Mouse (Mus musculus) myocyte (in vitro differentiated cells): ENCODE results near the gene Calml4. TPM values are rescaled to one million over a fixed set of nuclear protein-coding genes. Genes with fewer than 3 reads are reported as not detected.

Source experiments
- H3K27me3 ChIP-seq: one replicate; pipeline ENCODE4 v1.6.1; 2011; ENCODE audit not compliant: control insufficient read depth, insufficient read depth, insufficient read length
- H3K36me3 ChIP-seq: one replicate; pipeline ENCODE4 v1.6.1; 2011; ENCODE audit not compliant: control insufficient read depth, insufficient read depth
- H3K4me2 ChIP-seq: one replicate; pipeline ENCODE4 v1.6.1; 2011; ENCODE audit warnings: low read depth, control low read depth
- H3K4me3 ChIP-seq: one replicate; pipeline ENCODE4 v1.5.1; 2011; ENCODE audit warnings: mild to moderate bottlenecking, control low read depth, moderate library complexity
- H3K79me2 ChIP-seq: one replicate; pipeline ENCODE4 v1.6.1; 2011; ENCODE audit not compliant: control insufficient read depth, insufficient read depth
- H3ac ChIP-seq: one replicate; pipeline ENCODE4 v1.6.1; 2011; ENCODE audit not compliant: control insufficient read depth, insufficient read length
- CEBPB ChIP-seq: IDR thresholded peaks from 2 replicates; pipeline ENCODE4 v1.6.1; 2011; ENCODE audit warnings: mild to moderate bottlenecking, moderate library complexity; ENCODE audit not compliant: poor library complexity, insufficient read depth, severe bottlenecking
- E2F4 ChIP-seq: IDR thresholded peaks from one replicate; pipeline ENCODE4 v1.6.1; 2011; ENCODE audit warnings: mild to moderate bottlenecking, control low read depth, moderate library complexity; ENCODE audit not compliant: insufficient read depth
- MAX ChIP-seq: IDR thresholded peaks from one replicate; pipeline ENCODE4 v1.6.1; 2011; ENCODE audit warnings: low read depth, mild to moderate bottlenecking, control low read depth
- MYOD1 ChIP-seq, 3 experiments: IDR thresholded peaks; one replicate each; pipeline ENCODE4 v1.6.1; 2011; ENCODE audit warnings: control low read depth in 2 of 3, low read depth in 2 of 3, mild to moderate bottlenecking in 2 of 3, moderate library complexity in 1 of 3; ENCODE audit not compliant: insufficient read length in 2 of 3, control insufficient read depth in 1 of 3
- MYOG ChIP-seq, 3 experiments: IDR thresholded peaks; one replicate each; pipeline ENCODE4 v1.6.1; 2011; ENCODE audit warnings: control low read depth in 2 of 3, low read depth in 2 of 3, mild to moderate bottlenecking in 2 of 3; ENCODE audit not compliant: insufficient read length in 2 of 3, control insufficient read depth in 1 of 3, insufficient read depth in 1 of 3
- POLR2A ChIP-seq: IDR thresholded peaks from one replicate; pipeline ENCODE4 v1.6.1; 2011; ENCODE audit warnings: low read depth, mild to moderate bottlenecking, control low read depth, moderate library complexity; ENCODE audit not compliant: insufficient read length
- POLR2AphosphoS2 ChIP-seq: IDR thresholded peaks from one replicate; pipeline ENCODE4 v1.6.1; 2011; ENCODE audit warnings: low read depth, control low read depth; ENCODE audit not compliant: insufficient read length
- REST ChIP-seq: IDR thresholded peaks from one replicate; pipeline ENCODE4 v1.6.1; 2011; ENCODE audit warnings: mild to moderate bottlenecking, control low read depth, moderate library complexity; ENCODE audit not compliant: insufficient read depth, insufficient read length
- SRF ChIP-seq: IDR thresholded peaks from one replicate; pipeline ENCODE4 v1.6.1; 2011; ENCODE audit warnings: low read depth; ENCODE audit not compliant: control insufficient read depth, insufficient read length
- TCF12 ChIP-seq: IDR thresholded peaks from one replicate; pipeline ENCODE4 v1.6.1; 2011; ENCODE audit warnings: mild to moderate bottlenecking, control low read depth; ENCODE audit not compliant: poor library complexity, insufficient read depth, severe bottlenecking
- TCF3 ChIP-seq: IDR thresholded peaks from one replicate; pipeline ENCODE4 v1.6.1; 2011; ENCODE audit warnings: low read depth, control low read depth; ENCODE audit not compliant: insufficient read length
- USF1 ChIP-seq: IDR thresholded peaks from one replicate; pipeline ENCODE4 v1.6.1; 2011; ENCODE audit warnings: low read depth, mild to moderate bottlenecking, control low read depth, moderate library complexity
- polyA plus RNA-seq: library from polyadenylated mRNA; unstranded; fragments of >200 nt; fragmentation: generic; extraction: Trizol; gene quantifications from one replicate; pipeline ENCODE4 v1.2.1, GENCODE M21; 2012; ENCODE audit warnings: missing spikeins

Gene Calml4
- polyA plus RNA-seq, 1 experiment: 14.0 TPM

DNA sequence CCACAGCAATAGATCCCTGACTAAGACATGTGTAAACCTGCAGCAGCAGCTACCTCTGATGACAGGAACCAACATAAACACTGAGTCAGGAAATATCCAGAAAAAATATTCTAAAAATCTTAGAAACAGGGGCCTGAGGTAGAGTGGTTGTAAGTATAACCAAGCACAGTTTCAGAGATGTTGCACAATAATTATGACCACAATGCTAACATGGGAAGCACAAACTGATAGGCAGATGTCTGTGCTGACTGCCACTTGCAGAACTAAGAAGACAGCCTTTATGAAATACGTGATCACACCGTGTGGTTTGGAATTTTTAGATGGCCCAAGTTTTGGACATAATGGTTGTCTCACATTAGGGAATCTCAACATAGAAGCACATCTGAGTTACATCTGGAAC is 46.0 kb downstream of the Calml4 start:
- Histone ChIP-seq H3K79me2 (no peaks in the 10 kb centered on the region), H3K4me3 (no peak overlapping the region), H3ac (no peak overlapping the region), H3K4me2 (no peak overlapping the region), H3K27me3 (no peaks in the 10 kb centered on the region), H3K36me3 (peaks cover 9% of the 10 kb centered on the region)
- no peak for TF ChIP-seq TCF12
- no peak for TF ChIP-seq MYOG (IDR thresholded peaks at IDR 0.05; ENCODE audit: control insufficient read depth in 1 of 3, insufficient read depth in 1 of 3, insufficient read length in 2 of 3, low read depth in 2 of 3)
- no peak for TF ChIP-seq TCF3
- no peak for TF ChIP-seq REST
- no peak for TF ChIP-seq MAX
- no peak for TF ChIP-seq POLR2A
- TF ChIP-seq CEBPB: no peak
- no peak for TF ChIP-seq MYOD1 (IDR thresholded peaks at IDR 0.05; ENCODE audit: control insufficient read depth in 1 of 3, insufficient read length in 2 of 3, low read depth in 2 of 3)
- TF ChIP-seq E2F4: no peak
- no peak for TF ChIP-seq SRF
- no peak for TF ChIP-seq POLR2AphosphoS2
- no peak for TF ChIP-seq USF1

DNA sequence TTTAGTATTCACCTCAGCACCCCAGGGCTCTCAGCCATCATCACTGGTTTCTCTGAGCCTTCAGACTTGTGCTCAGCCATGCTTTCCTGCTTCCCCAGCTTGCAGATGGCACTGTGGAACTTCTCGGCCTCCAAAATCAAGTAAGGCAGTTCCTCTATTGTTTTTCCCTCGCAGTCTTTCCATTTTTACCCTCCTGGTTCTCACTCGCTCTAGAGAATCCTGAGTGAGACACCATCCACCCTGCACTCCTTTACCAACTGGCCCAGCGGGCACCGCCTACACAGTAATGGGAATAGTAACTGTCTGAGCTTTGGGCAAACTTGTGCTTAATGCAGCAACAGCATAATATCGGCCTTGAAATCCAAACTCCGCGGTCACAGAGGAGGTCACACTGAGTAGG is 47.2 kb downstream of the Calml4 start:
- H3K4me3 ChIP-seq: no peak overlapping the region

DNA sequence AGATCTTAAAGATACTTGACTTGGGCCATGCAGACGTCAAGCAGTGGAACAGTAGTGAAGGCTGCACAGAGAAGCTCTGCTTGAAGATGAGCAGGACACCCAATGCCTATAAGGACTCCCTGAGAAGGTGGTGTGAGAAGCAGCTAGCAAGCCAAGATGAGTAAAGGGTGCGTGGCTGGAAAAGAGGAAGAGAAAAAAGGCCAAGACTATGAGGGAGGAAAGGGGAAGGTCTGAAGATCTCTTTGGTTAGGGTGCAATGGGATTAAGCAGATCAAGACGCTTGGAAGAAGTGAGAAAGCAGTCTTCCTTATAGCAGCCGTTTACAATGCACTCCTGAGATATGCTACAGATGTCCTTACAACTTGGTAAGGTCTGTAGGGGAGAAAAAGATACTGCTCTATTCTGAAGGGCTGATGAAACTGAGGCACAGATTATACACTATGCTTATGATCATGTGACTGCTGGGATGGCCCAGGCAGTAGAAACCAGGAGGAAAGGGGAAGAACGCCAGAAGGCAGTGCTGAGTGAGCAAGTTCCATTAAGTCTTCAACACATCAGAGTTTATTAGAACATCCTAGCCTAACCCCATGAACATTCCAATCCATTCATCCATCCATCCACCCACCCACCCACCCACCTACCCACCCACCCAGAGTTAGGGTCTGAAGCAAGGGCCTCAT is 55.6 kb downstream of the Calml4 start:
- Histone ChIP-seq H3K79me2 (no peaks in the 10 kb centered on the region), H3K27me3 (no peaks in the 10 kb centered on the region), H3ac (no peak overlapping the region), H3K4me2 (no peak overlapping the region), H3K36me3 (peaks cover 36% of the 10 kb centered on the region), H3K4me3 (no peak overlapping the region)
- TF ChIP-seq MYOG (IDR thresholded peaks at IDR 0.05; ENCODE audit: control insufficient read depth in 1 of 3, insufficient read depth in 1 of 3, insufficient read length in 2 of 3, low read depth in 2 of 3) (no peak), MAX (no peak), POLR2A (no peak), USF1 (no peak), TCF3 (no peak), SRF (no peak), E2F4 (no peak), TCF12 (no peak), MYOD1 (IDR thresholded peaks at IDR 0.05; ENCODE audit: control insufficient read depth in 1 of 3, insufficient read length in 2 of 3, low read depth in 2 of 3) (no peak), POLR2AphosphoS2 (no peak), CEBPB (no peak), REST (no peak)

More for the DNA sequence above, 47.2 kb downstream of the Calml4 start:
- no peaks in the 10 kb centered on the region for H3K27me3 ChIP-seq
- H3K36me3 ChIP-seq: peaks cover 9% of the 10 kb centered on the region
- TF ChIP-seq USF1: no peak
- no peak for TF ChIP-seq CEBPB
- no peak for TF ChIP-seq REST
- no peak for TF ChIP-seq E2F4
- no peak for TF ChIP-seq MYOG (IDR thresholded peaks at IDR 0.05; ENCODE audit: control insufficient read depth in 1 of 3, insufficient read depth in 1 of 3, insufficient read length in 2 of 3, low read depth in 2 of 3)
- no peak for TF ChIP-seq MAX
- TF ChIP-seq TCF12: no peak
- TF ChIP-seq TCF3: no peak
- TF ChIP-seq POLR2A: no peak
- no peak for TF ChIP-seq POLR2AphosphoS2
- TF ChIP-seq SRF: no peak
- no peak for TF ChIP-seq MYOD1 (IDR thresholded peaks at IDR 0.05; ENCODE audit: control insufficient read depth in 1 of 3, insufficient read length in 2 of 3, low read depth in 2 of 3)
- no peaks in the 10 kb centered on the region for H3K79me2 ChIP-seq
- no peak overlapping the region for H3ac ChIP-seq
- no peak overlapping the region for H3K4me2 ChIP-seq

DNA sequence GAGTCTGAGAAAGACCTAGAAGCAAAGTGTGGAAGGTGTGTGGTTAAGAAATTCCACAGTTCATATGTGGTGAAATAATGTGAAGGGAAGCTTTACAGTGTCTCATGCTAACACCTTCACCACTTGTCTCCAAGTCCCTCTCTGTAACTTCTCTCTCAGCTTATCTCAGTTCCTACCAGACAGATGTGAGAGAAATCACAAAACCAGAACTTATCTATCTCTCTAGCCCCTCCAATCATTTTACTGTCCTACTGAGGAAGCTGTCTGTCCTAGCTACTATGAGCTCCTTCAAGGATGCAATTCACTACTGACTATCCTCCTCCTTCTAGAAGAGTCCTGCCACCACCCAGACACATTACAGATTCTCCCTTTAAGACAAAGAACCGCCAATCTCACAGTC is 59.2 kb downstream of the Calml4 start:
- Histone ChIP-seq H3K27me3 (no peaks in the 10 kb centered on the region), H3K36me3 (peaks cover 44% of the 10 kb centered on the region), H3K79me2 (no peaks in the 10 kb centered on the region), H3K4me2 (no peak overlapping the region), H3K4me3 (no peak overlapping the region), H3ac (no peak overlapping the region)
- TF ChIP-seq MYOD1 (IDR thresholded peaks at IDR 0.05; ENCODE audit: control insufficient read depth in 1 of 3, insufficient read length in 2 of 3, low read depth in 2 of 3) (no peak), TCF3 (no peak), REST (no peak), MAX (no peak), SRF (no peak), TCF12 (no peak), CEBPB (no peak), MYOG (IDR thresholded peaks at IDR 0.05; ENCODE audit: control insufficient read depth in 1 of 3, insufficient read depth in 1 of 3, insufficient read length in 2 of 3, low read depth in 2 of 3) (no peak), USF1 (no peak), POLR2AphosphoS2 (no peak), E2F4 (no peak), POLR2A (no peak)
